Mouse (Mus musculus): ENCODE data around the gene Rad23b.
"Not testable (repeated sequence)": the region's sequence is repeated elsewhere in the genome, so short reads cannot be mapped to it uniquely, and the experiment has no call there.

Rad23b gene

DNA sequence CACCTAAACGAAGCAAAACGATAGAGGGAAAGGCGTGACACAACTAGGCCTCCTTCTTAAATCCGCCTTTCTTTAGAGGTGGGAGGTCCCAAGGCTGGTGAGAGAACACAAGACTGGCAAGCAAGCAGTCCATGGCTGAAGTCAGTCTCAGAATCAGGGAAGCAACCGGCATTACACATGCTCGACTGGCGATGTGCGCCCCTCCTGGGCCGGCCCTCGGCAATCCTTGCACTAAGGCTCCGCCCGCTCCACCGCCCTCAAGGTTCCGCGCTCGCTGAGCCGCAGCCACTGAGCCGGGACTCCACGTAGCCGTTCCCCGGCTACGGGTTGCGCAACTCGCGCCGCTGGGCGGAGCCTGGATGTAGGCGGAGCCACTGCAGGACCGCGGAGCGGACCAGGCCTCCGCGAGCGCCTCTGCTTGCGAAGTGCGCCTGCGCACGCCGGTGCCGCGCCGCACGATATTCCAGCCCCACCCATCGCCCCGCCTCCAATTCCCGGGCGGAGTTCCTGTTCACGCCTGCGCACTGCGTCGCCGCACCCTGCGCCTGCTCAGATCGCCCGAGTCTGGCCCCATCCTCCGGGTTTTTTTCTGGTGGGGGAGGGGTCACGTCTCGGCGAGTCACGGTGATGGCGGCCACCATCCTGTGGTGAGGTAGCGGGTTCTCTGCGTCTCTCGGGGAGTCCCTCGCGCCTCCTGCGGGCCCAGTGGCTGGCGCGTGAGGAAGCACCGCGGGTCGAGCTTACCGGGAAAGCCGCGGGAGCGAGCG, at the start of gene Rad23b:
TSS of gene Rad23b (plus strand) at position 592 of the 767 bp plus-strand sequence.
- DNase-seq: peak; percentile 100

DNA sequence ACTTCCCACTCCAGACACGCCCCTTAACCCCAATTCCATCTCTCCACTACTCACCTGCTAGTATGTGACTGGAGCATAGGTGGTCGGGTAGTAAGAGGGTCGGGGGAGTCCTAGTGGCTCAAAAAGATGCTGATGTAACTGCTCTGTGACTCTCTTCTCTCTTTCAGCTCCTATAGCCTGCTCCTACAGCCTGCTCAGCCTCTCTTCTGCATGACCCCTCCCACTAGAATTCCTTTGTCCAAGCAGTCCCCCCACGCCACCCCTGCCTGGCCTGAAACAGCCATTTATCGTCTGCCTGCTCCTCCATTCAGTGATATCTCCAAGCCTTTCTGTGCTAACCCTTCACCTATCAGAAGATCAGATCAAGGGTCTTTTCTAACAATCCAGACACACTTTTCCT, 45.7 kb upstream of the Rad23b start:
- DNase-seq: no peak

DNA sequence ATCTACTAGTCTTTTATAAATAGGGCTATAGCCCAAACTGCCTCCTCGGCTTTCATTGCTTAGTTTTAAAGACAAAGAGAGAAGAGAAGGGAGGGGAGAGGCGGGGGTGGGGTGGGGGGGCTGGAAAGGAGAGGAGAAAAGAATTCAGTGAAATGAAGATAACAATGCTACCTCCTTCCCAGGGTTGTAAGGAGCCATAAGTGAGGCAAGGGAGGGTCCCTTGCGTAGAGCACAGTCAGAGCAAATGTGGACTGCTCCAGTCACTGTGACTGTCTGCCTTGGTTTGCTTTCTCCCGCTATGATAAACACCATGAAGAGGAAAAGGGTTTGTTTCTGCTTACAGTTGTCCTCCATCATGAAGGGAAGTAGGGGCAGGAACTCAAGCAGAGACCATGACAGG, 43.2 kb upstream of the Rad23b start:
- DNase-seq: no peak

GRCm38 (mm10) chr4:55316726-55317125, 33.1 kb upstream of the Rad23b start:
- DNase-seq: no peak

- not testable (repeated sequence) for DNase-seq
Observed at GRCm38 (mm10) chr4:55318350-55318749, 31.5 kb upstream of the Rad23b start.

GRCm38 (mm10) chr4:55325786-55326518, 23.9 kb upstream of the Rad23b start:
- DNase-seq: no peak

DNA sequence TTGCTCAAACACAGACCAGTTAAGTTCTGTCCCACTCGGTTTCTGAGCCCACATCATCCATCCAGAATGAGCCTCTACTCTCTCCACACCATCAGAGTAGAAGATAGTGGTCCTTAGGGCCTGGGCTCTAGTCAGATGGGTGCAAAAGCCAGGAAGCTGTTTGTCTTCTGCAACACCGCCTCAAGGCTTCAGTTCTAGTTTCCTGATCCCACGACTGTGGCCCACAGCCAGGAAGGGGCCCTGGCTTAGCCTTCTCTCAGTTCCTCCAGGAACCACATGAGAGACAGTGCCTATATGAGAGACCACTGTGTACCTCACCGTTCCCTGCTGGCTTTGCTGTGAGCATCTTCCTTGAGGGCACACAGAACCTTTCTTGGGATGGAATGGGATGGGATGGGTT, 22.3 kb upstream of the Rad23b start:
- peak in 1 of 2 experiments; percentile 4 for DNase-seq

GRCm38 (mm10) chr4:55328471-55328870, 21.4 kb upstream of the Rad23b start:
- DNase-seq: no peak

- DNase-seq: not testable (repeated sequence)
Observed at GRCm38 (mm10) chr4:55328928-55329327, 20.9 kb upstream of the Rad23b start.

DNA sequence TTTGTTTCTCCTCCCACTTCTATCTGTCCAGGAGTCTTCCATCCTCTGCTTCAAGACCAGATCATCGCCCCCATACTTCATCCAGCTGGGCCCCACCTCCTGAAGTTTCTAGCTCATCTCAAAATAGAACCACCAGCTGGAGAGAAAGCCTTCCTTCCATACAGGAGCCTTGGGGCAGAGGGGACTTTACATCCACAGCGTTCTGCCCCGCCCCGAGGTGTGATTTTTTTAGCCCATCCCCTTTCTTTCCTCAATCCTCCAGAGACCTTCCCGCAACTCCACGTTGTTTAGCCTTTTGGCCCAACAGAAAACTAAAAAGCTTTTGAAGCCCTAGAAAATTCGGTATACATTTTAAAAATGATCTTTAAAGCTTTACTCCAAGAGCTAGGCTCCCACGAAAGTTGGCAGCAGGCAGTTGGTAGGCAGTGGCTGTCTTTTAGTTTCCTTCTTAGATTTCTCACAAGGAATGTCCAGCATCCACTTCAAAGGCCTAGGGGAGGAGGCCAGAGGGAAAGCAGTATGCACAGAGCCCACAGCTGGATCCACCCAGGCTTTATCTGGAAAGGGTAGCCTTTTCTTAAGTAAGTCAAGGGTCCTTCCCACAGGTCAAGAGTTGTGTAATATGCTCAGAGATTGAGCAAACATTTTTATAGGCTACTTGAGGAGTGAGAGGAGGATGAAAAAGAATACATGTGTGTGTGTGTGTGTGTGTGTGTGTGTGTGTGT, 20.1 kb upstream of the Rad23b start:
- no peak for DNase-seq

DNA sequence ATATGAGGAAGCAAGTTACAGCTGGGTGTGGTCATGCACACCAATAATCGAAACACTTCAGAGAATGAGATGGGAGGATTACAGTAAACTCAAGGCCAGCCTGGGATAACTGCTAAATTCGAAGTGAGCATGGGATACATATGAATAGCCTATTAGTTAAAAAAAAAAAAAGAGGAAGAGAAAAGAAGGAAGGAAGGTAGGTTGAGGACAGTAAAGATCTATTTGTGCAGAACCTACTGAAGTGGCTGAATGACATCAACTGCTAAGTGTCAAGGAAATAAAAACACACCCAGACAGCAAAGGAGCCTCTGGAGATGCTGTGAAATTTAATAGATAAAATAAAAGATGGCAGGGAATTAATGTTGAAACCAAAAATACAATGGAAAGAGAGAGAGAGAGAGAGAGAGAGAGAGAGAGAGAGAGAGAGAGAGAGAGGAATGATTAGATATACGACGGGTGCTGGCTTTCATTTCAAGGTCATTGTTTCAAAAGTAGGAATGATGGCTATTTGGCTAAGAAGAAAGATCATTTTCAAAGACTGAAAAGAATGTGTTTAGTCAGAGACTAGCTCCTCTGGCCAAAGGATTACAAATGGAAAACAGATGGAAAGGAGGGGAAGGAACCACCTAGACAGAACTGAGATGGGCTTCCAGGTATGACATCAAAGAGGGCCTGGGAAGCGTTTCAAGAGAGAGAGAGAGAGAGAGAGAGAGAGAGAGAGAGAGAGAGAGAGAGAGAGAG, 14.6 kb upstream of the Rad23b start:
- no peak for DNase-seq

GRCm38 (mm10) chr4:55338905-55339304, 10.9 kb upstream of the Rad23b start:
- no peak for DNase-seq

GRCm38 (mm10) chr4:55339388-55339787, 10.5 kb upstream of the Rad23b start:
- DNase-seq: no peak

DNA sequence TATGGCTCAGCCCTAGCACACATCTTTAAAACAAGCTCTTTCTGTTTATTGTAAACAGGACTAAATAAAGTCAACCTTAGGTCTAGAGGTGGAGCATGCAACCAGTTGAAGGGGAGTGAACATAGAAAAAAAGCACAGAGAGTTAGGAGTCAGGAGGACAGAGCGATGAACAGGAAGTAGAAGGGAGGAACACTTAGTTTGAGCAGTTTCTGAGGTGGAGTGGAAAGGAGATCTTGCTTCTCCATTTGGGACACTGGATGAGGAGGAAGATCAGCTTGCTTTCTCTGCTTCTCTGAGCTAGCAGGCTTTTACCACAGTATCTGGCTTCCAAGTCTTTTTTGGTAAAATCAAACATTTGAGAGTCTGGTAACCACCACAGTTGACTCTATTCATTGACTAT, 8.0 kb upstream of the Rad23b start:
- no peak for DNase-seq

DNA sequence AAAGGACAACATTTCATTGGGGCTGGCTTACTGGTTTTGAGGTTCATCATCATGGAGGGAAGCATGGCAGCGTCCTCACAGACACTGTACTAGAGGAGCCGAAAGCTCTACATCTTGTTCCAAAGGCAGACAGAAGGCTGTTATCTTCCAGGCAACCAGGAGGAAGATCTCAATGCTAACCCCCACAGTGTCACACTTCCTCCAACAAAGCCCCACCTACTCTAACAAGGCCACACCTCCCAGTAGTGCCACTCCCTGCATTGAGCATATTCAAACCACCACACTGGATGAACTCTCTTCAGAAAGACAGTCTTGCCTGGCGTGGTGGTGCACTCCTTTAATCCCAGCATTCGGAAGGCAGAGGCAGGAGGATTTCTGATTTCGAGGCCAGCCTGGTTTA, 7.2 kb upstream of the Rad23b start:
- DNase-seq: no peak

DNA sequence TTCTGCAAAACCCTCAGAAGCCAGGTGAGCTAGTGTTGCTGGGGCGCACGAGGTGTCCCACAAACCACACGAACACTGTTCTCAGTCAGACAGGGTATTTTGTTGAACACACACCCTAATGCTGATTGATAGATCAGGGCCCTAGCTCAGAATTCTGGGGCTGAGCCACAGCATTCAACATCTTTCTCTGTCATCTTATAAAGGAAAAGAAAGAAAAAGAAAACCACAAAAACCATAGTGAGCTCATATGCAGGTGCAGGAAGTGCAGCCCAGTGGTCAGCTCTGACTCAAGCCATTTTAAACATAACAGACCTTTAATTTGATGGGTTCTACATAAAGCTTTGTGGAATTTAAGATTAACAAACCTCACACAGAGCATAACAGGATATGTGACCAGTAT, 6.6 kb upstream of the Rad23b start:
- no peak for DNase-seq

GRCm38 (mm10) chr4:55348759-55349451, 938 bp upstream of the Rad23b start:
- DNase-seq: peak in 1 of 2 experiments; percentile 7

- peak; percentile 67 to 78 for DNase-seq
Observed at GRCm38 (mm10) chr4:55350219-55350931, 532 bp downstream of the Rad23b start.

- no peak for DNase-seq
Observed at GRCm38 (mm10) chr4:55351037-55351436, 1.2 kb downstream of the Rad23b start.

DNA sequence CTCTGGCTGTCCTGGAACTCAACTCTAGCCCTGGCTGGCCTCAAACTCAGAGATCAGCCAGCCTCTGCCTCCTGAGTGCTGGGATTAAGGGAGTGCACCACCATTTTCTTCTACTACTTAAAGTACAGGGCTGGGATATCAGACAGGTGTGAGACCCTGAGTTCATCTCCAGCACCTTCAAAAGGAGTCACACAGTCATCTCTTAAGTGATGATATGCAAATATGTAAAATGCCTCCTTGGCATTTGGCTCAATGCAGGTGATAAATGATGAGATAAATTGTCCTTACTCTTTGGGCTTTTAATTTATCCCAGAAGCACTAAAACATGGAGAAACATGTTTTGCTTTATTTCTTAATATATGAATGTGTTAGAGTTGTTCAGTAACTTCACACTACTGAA, 2.0 kb downstream of the Rad23b start:
- DNase-seq: no peak

- DNase-seq: no peak
Observed at GRCm38 (mm10) chr4:55354038-55354437, 4.2 kb downstream of the Rad23b start.

GRCm38 (mm10) chr4:55355845-55356244, 6.0 kb downstream of the Rad23b start:
- no peak for DNase-seq
